Mouse (Mus musculus) liver, embryonic 15.5 days (tissue): Measurements from ENCODE around the gene Cox7a2l. TPM values are rescaled to one million over a fixed set of nuclear protein-coding genes. Genes with fewer than 3 reads are reported as not detected.

Experiments
- ATAC-seq: fragments of 200-750 bp; cut with Nextera tagmentation; 2 replicates; pipeline ENCODE4 v1.8.0; 2017; ENCODE audit warnings: moderate number of reproducible peaks, mild to moderate bottlenecking, moderate library complexity; ENCODE audit not compliant: insufficient read depth
- H3K27ac ChIP-seq: fragments of 300-500 bp; sonication (generic); replicated peaks from 2 replicates; pipeline ENCODE4 v1.5.1; 2015; ENCODE audit warnings: mild to moderate bottlenecking, inconsistent platforms
- H3K27me3 ChIP-seq: fragments of 300-500 bp; sonication (generic); 2 replicates; pipeline ENCODE4 v1.6.1; 2015; ENCODE audit warnings: mild to moderate bottlenecking, inconsistent platforms
- H3K36me3 ChIP-seq: fragments of 300-500 bp; sonication (generic); replicated peaks from 2 replicates; pipeline ENCODE4 v1.6.1; 2015; ENCODE audit warnings: moderate library complexity, mild to moderate bottlenecking, inconsistent platforms
- H3K4me1 ChIP-seq: fragments of 300-500 bp; sonication (generic); replicated peaks from 2 replicates; pipeline ENCODE4 v1.6.1; 2015; ENCODE audit warnings: inconsistent platforms
- H3K4me2 ChIP-seq: fragments of 300-500 bp; sonication (generic); 2 replicates; pipeline ENCODE4 v1.6.1; 2015; ENCODE audit warnings: moderate library complexity, mild to moderate bottlenecking, inconsistent platforms
- H3K4me3 ChIP-seq: fragments of 300-500 bp; sonication (generic); replicated peaks from 2 replicates; pipeline ENCODE4 v1.5.1; 2015; ENCODE audit warnings: mild to moderate bottlenecking, inconsistent platforms
- H3K9ac ChIP-seq: fragments of 300-500 bp; sonication (generic); 2 replicates; pipeline ENCODE4 v1.6.1; 2015; ENCODE audit warnings: moderate library complexity, mild to moderate bottlenecking, inconsistent platforms
- H3K9me3 ChIP-seq: fragments of 300-500 bp; sonication (generic); replicated peaks from 2 replicates; pipeline ENCODE4 v1.6.1; 2016; ENCODE audit warnings: inconsistent platforms
- WGBS: fragments of 180-500 bp; shearing (Covaris S2); methylation state at CpG from one replicate; pipeline ENCODE4 v1.1.7; 2015; ENCODE audit warnings: mixed read lengths; ENCODE audit not compliant: insufficient replicate concordance; 5-methylcytosine and 5-hydroxymethylcytosine counted together
- polyA plus RNA-seq: library from polyadenylated mRNA; unstranded; fragments of >200 nt; fragmentation: Nextera tagmentation; extraction: Ambion mirVana; gene quantifications from 2 replicates; pipeline ENCODE4 v1.2.1, GENCODE M21; 2015

The Cox7a2l gene
- polyA plus RNA-seq, 1 experiment from 2014 or later = 61.9 TPM

DNA sequence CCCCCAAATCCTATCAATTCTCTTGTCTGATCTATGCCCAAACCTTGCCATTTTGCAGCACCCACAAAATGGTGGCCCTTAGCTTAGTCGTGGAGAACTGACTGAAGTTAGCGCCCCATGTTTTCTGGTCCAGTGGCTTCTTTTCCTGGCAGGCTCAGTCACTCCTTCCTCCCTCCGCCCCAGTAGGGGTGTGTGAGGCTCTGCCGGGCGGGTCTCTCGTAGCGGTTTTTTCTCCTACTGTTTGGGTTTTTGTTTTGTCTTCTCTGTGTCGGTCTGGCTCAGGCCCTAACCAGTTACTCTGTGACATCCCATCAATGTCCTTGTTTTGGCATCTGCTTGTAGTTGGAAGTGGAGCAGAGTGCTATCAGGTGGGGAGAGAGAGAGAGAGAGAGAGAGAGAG is 8.5 kb upstream of the Cox7a2l start:
- Histone ChIP-seq H3K36me3 (no peaks in the 10 kb centered on the region), H3K27ac (0 out of 2 replicates have a peak overlapping the region, but pooled peaks have one; percentile 31), H3K4me2 (peak overlapping the region; percentile 42), H3K9ac (no peak overlapping the region), H3K9me3 (no peaks in the 10 kb centered on the region), H3K27me3 (no peaks in the 10 kb centered on the region), H3K4me3 (no peak overlapping the region), H3K4me1 (peaks cover 35% of the 10 kb centered on the region)
- ATAC-seq = no peak
- 6% methylated on average over 8 of the region's 8 CpGs for WGBS

- H3K4me3 ChIP-seq = no peak overlapping the region
- no peak for ATAC-seq
- H3K9me3 ChIP-seq = no peaks in the 10 kb centered on the region
- peaks cover 35% of the 10 kb centered on the region for H3K4me1 ChIP-seq
- no peak overlapping the region for H3K27ac ChIP-seq
- WGBS = 59% methylated on average over 7 of the region's 7 CpGs
- H3K27me3 ChIP-seq = no peaks in the 10 kb centered on the region
- no peak overlapping the region for H3K4me2 ChIP-seq
- H3K9ac ChIP-seq = no peak overlapping the region
- no peaks in the 10 kb centered on the region for H3K36me3 ChIP-seq
Measured at GRCm38 (mm10) chr17:83524753-83525152, 7.6 kb upstream of the Cox7a2l start.

GRCm38 (mm10) chr17:83522590-83523379 is 5.7 kb upstream of the Cox7a2l start:
- Histone ChIP-seq H3K27me3 (no peaks in the 10 kb centered on the region), H3K4me1 (peaks cover 26% of the 10 kb centered on the region), H3K4me3 (no peak overlapping the region), H3K27ac (no peak overlapping the region), H3K4me2 (no peak overlapping the region), H3K9me3 (no peaks in the 10 kb centered on the region), H3K36me3 (no peaks in the 10 kb centered on the region), H3K9ac (no peak overlapping the region)
- 54% methylated on average over 7 of the region's 7 CpGs for WGBS
- no peak for ATAC-seq

DNA sequence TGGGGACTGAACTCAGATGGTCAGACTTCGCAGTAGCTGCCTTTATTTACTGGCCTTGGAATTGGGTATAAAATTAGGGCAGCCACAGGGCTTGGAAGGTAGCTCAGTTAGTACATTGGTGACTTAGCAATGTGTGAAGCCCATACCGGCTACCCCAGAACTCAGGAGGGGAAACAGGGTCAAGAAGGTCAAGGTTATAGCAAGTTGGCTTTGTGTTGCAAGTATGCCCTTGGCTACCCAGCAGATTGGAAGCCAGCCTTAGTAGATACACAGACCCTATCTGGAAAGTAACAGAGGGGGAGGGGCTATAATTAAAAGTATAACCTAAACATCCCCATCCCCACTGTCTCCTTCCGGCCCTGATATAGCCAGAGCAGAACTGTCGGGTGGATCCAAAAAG is 4.8 kb upstream of the Cox7a2l start:
- Histone ChIP-seq H3K36me3 (no peaks in the 10 kb centered on the region), H3K9me3 (no peaks in the 10 kb centered on the region), H3K4me1 (peaks cover 17% of the 10 kb centered on the region), H3K4me2 (no peak overlapping the region), H3K27me3 (no peaks in the 10 kb centered on the region), H3K4me3 (no peak overlapping the region), H3K27ac (no peak overlapping the region), H3K9ac (no peak overlapping the region)
- no peak for ATAC-seq
- WGBS = 67% methylated on average over 4 of the region's 4 CpGs

GRCm38 (mm10) chr17:83514213-83514701 is 2.9 kb downstream of the Cox7a2l start:
- Histone ChIP-seq H3K36me3 (no peaks in the 10 kb centered on the region), H3K27me3 (no peaks in the 10 kb centered on the region), H3K27ac (peak overlapping the region; percentile 81), H3K9me3 (no peaks in the 10 kb centered on the region), H3K4me3 (peak overlapping the region; percentile 81), H3K9ac (peak overlapping the region; percentile 79), H3K4me2 (peak overlapping the region; percentile 79), H3K4me1 (peaks cover 28% of the 10 kb centered on the region)
- peak; percentile 99 for ATAC-seq
- under 1% methylated on average over 33 of the region's 33 CpGs for WGBS

GRCm38 (mm10) chr17:83513655-83514212 is 3.4 kb downstream of the Cox7a2l start:
- H3K27ac ChIP-seq = peak overlapping the region; percentile 81
- H3K4me2 ChIP-seq = peak overlapping the region; percentile 79
- H3K4me1 ChIP-seq = peaks cover 28% of the 10 kb centered on the region
- peak overlapping the region; percentile 81 for H3K4me3 ChIP-seq
- H3K27me3 ChIP-seq = no peaks in the 10 kb centered on the region
- H3K9ac ChIP-seq = peak overlapping the region; percentile 79
- ATAC-seq = peak; percentile 63
- no peaks in the 10 kb centered on the region for H3K36me3 ChIP-seq
- H3K9me3 ChIP-seq = no peaks in the 10 kb centered on the region
- under 1% methylated on average over 24 of the region's 24 CpGs for WGBS

GRCm38 (mm10) chr17:83512130-83512529 is 5.0 kb downstream of the Cox7a2l start:
- no peak overlapping the region; the same call in 1 of the 2 replicates for H3K4me3 ChIP-seq
- 0 out of 2 replicates have a peak, but pooled peaks cover 6% of the 10 kb centered on the region for H3K36me3 ChIP-seq
- 72% methylated on average over 3 of the region's 3 CpGs for WGBS
- no peaks in the 10 kb centered on the region for H3K9me3 ChIP-seq
- H3K4me2 ChIP-seq = peak overlapping the region; percentile 79
- H3K27me3 ChIP-seq = no peaks in the 10 kb centered on the region
- H3K27ac ChIP-seq = no peak overlapping the region
- H3K9ac ChIP-seq = no peak overlapping the region
- H3K4me1 ChIP-seq = peaks cover 31% of the 10 kb centered on the region
- ATAC-seq = no peak

DNA sequence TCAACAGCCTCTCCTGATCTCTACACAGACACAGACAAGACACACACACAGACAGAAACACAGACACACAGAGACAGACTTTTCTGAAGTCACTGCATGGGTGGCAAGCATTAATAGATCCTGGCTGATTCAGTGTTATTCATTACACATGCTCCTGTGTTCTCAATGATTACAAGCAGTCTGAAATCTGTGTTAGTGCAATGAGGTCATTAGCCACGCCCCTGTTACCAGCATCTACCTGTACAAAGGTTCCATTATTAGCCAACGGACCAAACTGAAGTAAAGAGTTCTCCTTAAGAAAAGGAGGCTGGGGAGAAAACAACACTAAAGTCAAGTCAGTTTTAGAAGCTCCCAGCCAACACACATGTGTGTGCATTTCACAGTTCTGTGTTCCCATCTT is 13.4 kb downstream of the Cox7a2l start:
- Histone ChIP-seq H3K36me3 (peaks cover 50% of the 10 kb centered on the region), H3K4me1 (0 out of 2 replicates have a peak, but pooled peaks cover 9% of the 10 kb centered on the region), H3K9me3 (no peaks in the 10 kb centered on the region), H3K27me3 (no peaks in the 10 kb centered on the region), H3K9ac (no peak overlapping the region), H3K4me3 (no peak overlapping the region), H3K4me2 (no peak overlapping the region), H3K27ac (no peak overlapping the region)
- no peak for ATAC-seq
- 63% methylated on average over 2 of the region's 2 CpGs for WGBS

DNA sequence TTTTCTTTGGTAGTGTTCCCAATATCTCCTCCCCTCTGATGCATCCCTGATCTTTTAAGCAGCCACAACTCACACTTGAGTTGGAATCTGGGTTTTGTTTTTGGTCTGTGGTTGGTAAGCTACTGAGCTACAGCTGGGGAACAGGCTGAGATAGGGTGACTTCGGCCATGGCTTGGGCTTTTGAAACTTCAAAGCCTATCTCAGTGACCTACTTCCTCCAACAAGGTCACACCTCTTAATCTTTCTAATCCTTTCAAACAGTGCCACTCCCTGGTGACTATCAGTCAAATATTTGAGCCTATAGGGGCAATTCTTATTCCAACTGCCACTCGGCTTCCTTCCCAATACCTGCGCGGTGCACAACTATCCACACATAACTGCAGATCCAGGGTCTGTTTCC is 17.4 kb downstream of the Cox7a2l start:
- Histone ChIP-seq H3K9ac (no peak overlapping the region), H3K27ac (no peak overlapping the region), H3K4me3 (no peak overlapping the region), H3K27me3 (no peaks in the 10 kb centered on the region), H3K9me3 (no peaks in the 10 kb centered on the region), H3K36me3 (peaks cover 65% of the 10 kb centered on the region), H3K4me2 (no peak overlapping the region), H3K4me1 (0 out of 2 replicates have a peak, but pooled peaks cover 4% of the 10 kb centered on the region)
- 76% methylated on average over 4 of the region's 4 CpGs for WGBS
- ATAC-seq = no peak

GRCm38 (mm10) chr17:83498889-83499288 is 18.2 kb downstream of the Cox7a2l start:
- no peak for ATAC-seq
- Histone ChIP-seq H3K27ac (no peak overlapping the region), H3K9ac (no peak overlapping the region), H3K4me1 (0 out of 2 replicates have a peak, but pooled peaks cover 4% of the 10 kb centered on the region), H3K36me3 (peaks cover 65% of the 10 kb centered on the region), H3K27me3 (no peaks in the 10 kb centered on the region), H3K4me3 (no peak overlapping the region), H3K9me3 (no peaks in the 10 kb centered on the region), H3K4me2 (no peak overlapping the region)
- 80% methylated on average over 5 of the region's 5 CpGs for WGBS

DNA sequence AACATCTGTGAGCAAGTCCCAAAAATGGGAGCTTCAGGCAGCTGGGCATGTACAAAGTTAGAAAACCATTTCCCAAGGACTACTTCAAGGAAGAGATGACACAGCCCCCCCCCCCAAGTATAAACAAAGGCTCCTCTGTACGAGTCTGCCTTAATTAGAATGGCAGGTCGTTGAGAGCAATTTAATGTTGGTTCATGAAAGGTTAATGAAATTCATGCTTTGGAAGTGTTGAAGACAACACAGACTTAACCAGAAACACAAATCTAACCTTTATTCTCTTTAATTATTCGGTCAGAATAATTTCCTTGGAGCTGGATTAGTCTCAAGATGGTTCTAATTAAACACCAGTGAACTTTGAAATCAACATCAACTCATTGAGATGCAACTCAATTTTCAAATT is 29.4 kb downstream of the Cox7a2l start:
- no peak for ATAC-seq
- no peak overlapping the region for H3K9ac ChIP-seq
- H3K4me3 ChIP-seq = no peak overlapping the region
- no peaks in the 10 kb centered on the region for H3K4me1 ChIP-seq
- no peaks in the 10 kb centered on the region for H3K36me3 ChIP-seq
- no peaks in the 10 kb centered on the region for H3K9me3 ChIP-seq
- no peak overlapping the region for H3K4me2 ChIP-seq
- 56% methylated on average over 3 of the region's 3 CpGs for WGBS
- no peak overlapping the region for H3K27ac ChIP-seq
- no peaks in the 10 kb centered on the region for H3K27me3 ChIP-seq
